Mouse (Mus musculus) stomach, postnatal 0 days (tissue): ENCODE measurements around the gene Kcnh3. TPM values are rescaled to one million over a fixed set of nuclear protein-coding genes. Genes with fewer than 3 reads are reported as not detected.
A peak's percentile ranks its signal among the peaks of the same experiment; 100 is the strongest.

Experiments
- ATAC-seq: fragments of 200-750 bp; cut with Nextera tagmentation; 2 replicates; pipeline ENCODE4 v1.8.0; 2017; ENCODE audit not compliant: low FRiP score, low TSS enrichment
- DNase-seq: peaks from one replicate; pipeline ENCODE4 v3.0.0-alpha.2; 2016; ENCODE audit warnings: low spot score
- H3K27ac ChIP-seq: fragments of 300-500 bp; sonication (generic); replicated peaks from 2 replicates; pipeline ENCODE4 v1.5.1; 2014; ENCODE audit warnings: mild to moderate bottlenecking, control low read depth
- H3K27me3 ChIP-seq: fragments of 300-500 bp; sonication (generic); 2 replicates; pipeline ENCODE4 v1.6.1; 2014; ENCODE audit warnings: low read length; ENCODE audit not compliant: control insufficient read depth, insufficient read depth
- H3K36me3 ChIP-seq: fragments of 300-500 bp; sonication (generic); 2 replicates; pipeline ENCODE4 v1.6.1; 2014; ENCODE audit warnings: low read length, mixed read lengths; ENCODE audit not compliant: control insufficient read depth, insufficient read depth
- H3K4me1 ChIP-seq: fragments of 300-500 bp; sonication (generic); replicated peaks from 2 replicates; pipeline ENCODE4 v1.6.1; 2014; ENCODE audit warnings: antibody characterized with exemption; ENCODE audit not compliant: control insufficient read depth, insufficient read depth
- H3K4me2 ChIP-seq: fragments of 300-500 bp; sonication (generic); replicated peaks from 2 replicates; pipeline ENCODE4 v1.6.1; 2014; ENCODE audit warnings: low read depth, mild to moderate bottlenecking, control low read depth, moderate library complexity
- H3K4me3 ChIP-seq: fragments of 300-500 bp; sonication (generic); 2 replicates; pipeline ENCODE4 v1.5.1; 2014; ENCODE audit warnings: low read depth, low read length, control low read depth
- H3K9ac ChIP-seq: fragments of 300-500 bp; sonication (generic); 2 replicates; pipeline ENCODE4 v1.6.1; 2014; ENCODE audit warnings: mild to moderate bottlenecking, low read length, control low read depth, mixed read lengths
- H3K9me3 ChIP-seq: fragments of 300-500 bp; sonication (generic); 2 replicates; pipeline ENCODE4 v1.6.1; 2016; ENCODE audit warnings: low read length; ENCODE audit not compliant: control insufficient read depth
- CTCF ChIP-seq: IDR thresholded peaks from 2 replicates; pipeline ENCODE4 v1.5.1; 2016; ENCODE audit warnings: antibody characterized with exemption, low read depth, mild to moderate bottlenecking, moderate library complexity
- EP300 ChIP-seq: optimal IDR thresholded peaks from 2 replicates; pipeline ENCODE3; 2016; ENCODE audit warnings: antibody characterized with exemption
- WGBS: fragments of 180-500 bp; shearing (Covaris S2); extraction: QIAGEN DNeasy Blood & Tissue Kit; methylation state at CpG from one replicate; pipeline ENCODE4 v1.1.7; 2014; 5-methylcytosine and 5-hydroxymethylcytosine counted together
- polyA plus RNA-seq: library from polyadenylated mRNA; unstranded; fragments of >200 nt; fragmentation: Nextera tagmentation; extraction: Ambion mirVana; gene quantifications from 2 replicates; pipeline ENCODE4 v1.2.1, GENCODE M21; 2015

Kcnh3 gene
- polyA plus RNA-seq, 1 experiment from 2014 or later, result 0.29 TPM

- WGBS, result 85% methylated on average over 2 of the region's 2 CpGs
- Histone ChIP-seq H3K27me3 (no peaks in the 10 kb centered on the region), H3K4me3 (no peak overlapping the region), H3K4me1 (no peaks in the 10 kb centered on the region), H3K27ac (no peak overlapping the region), H3K9me3 (no peaks in the 10 kb centered on the region), H3K4me2 (no peak overlapping the region), H3K9ac (no peak overlapping the region), H3K36me3 (no peaks in the 10 kb centered on the region)
- ATAC-seq (no peak), DNase-seq (no peak)
- TF ChIP-seq CTCF (no peak), EP300 (no peak)
Observed at GRCm38 (mm10) chr15:99264363-99264762, 39.7 kb downstream of the Kcnh3 start.

- no peaks in the 10 kb centered on the region for H3K9me3 ChIP-seq
- H3K36me3 ChIP-seq, result no peaks in the 10 kb centered on the region
- DNase-seq (peak; percentile 74), ATAC-seq (peak; percentile 83)
- no peak overlapping the region for H3K9ac ChIP-seq
- WGBS, result 21% methylated on average over 4 of the region's 4 CpGs
- H3K4me1 ChIP-seq, result no peaks in the 10 kb centered on the region
- no peak overlapping the region for H3K27ac ChIP-seq
- TF ChIP-seq CTCF, result peak; percentile 94
- no peak for TF ChIP-seq EP300
- H3K4me2 ChIP-seq, result no peak overlapping the region
- H3K27me3 ChIP-seq, result no peaks in the 10 kb centered on the region
- H3K4me3 ChIP-seq, result no peak overlapping the region
Observed at GRCm38 (mm10) chr15:99265679-99266078, 41.0 kb downstream of the Kcnh3 start.

GRCm38 (mm10) chr15:99276095-99276494 is 51.4 kb downstream of the Kcnh3 start:
- Histone ChIP-seq H3K4me3 (no peak overlapping the region), H3K4me1 (no peaks in the 10 kb centered on the region), H3K4me2 (no peak overlapping the region), H3K9me3 (no peaks in the 10 kb centered on the region), H3K27me3 (no peaks in the 10 kb centered on the region), H3K36me3 (no peaks in the 10 kb centered on the region), H3K27ac (no peak overlapping the region), H3K9ac (no peak overlapping the region)
- WGBS, result 84% methylated on average over 8 of the region's 8 CpGs
- no peak for ATAC-seq
- TF ChIP-seq EP300, result no peak
- no peak for DNase-seq

- H3K4me3 ChIP-seq, result no peak overlapping the region
- ATAC-seq, result no peak
- H3K4me2 ChIP-seq, result no peak overlapping the region
- 84% methylated on average over 7 of the region's 7 CpGs for WGBS
- H3K4me1 ChIP-seq, result no peaks in the 10 kb centered on the region
- H3K9ac ChIP-seq, result no peak overlapping the region
- H3K27ac ChIP-seq, result no peak overlapping the region
- H3K36me3 ChIP-seq, result no peaks in the 10 kb centered on the region
- no peaks in the 10 kb centered on the region for H3K9me3 ChIP-seq
- no peaks in the 10 kb centered on the region for H3K27me3 ChIP-seq
- DNase-seq, result no peak
- no peak for TF ChIP-seq EP300
- no peak for TF ChIP-seq CTCF
Observed at GRCm38 (mm10) chr15:99278271-99278670, 53.6 kb downstream of the Kcnh3 start.

GRCm38 (mm10) chr15:99283456-99283855 is 58.8 kb downstream of the Kcnh3 start:
- ATAC-seq (no peak), DNase-seq (no peak)
- Histone ChIP-seq H3K9ac (no peak overlapping the region), H3K27me3 (no peaks in the 10 kb centered on the region), H3K4me2 (no peak overlapping the region), H3K9me3 (no peaks in the 10 kb centered on the region), H3K27ac (no peak overlapping the region), H3K4me1 (no peaks in the 10 kb centered on the region), H3K4me3 (no peak overlapping the region), H3K36me3 (no peaks in the 10 kb centered on the region)
- WGBS, result 66% methylated on average over 10 of the region's 10 CpGs
- TF ChIP-seq CTCF (peak; percentile 54), EP300 (no peak)

GRCm38 (mm10) chr15:99284527-99285188 is 60.0 kb downstream of the Kcnh3 start:
- WGBS, result 30% methylated on average over 14 of the region's 14 CpGs
- H3K27ac ChIP-seq, result no peak overlapping the region

More at GRCm38 (mm10) chr15:99284527-99285188, 60.0 kb downstream of the Kcnh3 start:
- H3K36me3 ChIP-seq, result no peaks in the 10 kb centered on the region
- DNase-seq, result peak; percentile 88
- H3K9ac ChIP-seq, result no peak overlapping the region
- no peak for TF ChIP-seq EP300
- no peak for TF ChIP-seq CTCF
- H3K4me2 ChIP-seq, result no peak overlapping the region
- ATAC-seq, result peak; percentile 94
- no peak overlapping the region for H3K4me3 ChIP-seq
- H3K9me3 ChIP-seq, result no peaks in the 10 kb centered on the region
- no peaks in the 10 kb centered on the region for H3K27me3 ChIP-seq
- H3K4me1 ChIP-seq, result no peaks in the 10 kb centered on the region
